Mouse (Mus musculus): ENCODE measurements around the gene Phtf2.
"Not testable (repeated sequence)": the region's sequence is repeated elsewhere in the genome, so short reads cannot be mapped to it uniquely, and the experiment has no call there.

Gene Phtf2

GRCm38 (mm10) chr5:20864216-20864969 lies 17.5 kb downstream of the Phtf2 start:
- no peak for DNase-seq

- DNase-seq, result no peak
Measured at GRCm38 (mm10) chr5:20861901-20862300, 20.0 kb downstream of the Phtf2 start.

- DNase-seq, result no peak
Measured at GRCm38 (mm10) chr5:20860565-20860964, 21.4 kb downstream of the Phtf2 start.

GRCm38 (mm10) chr5:20858404-20858803 lies 23.5 kb downstream of the Phtf2 start:
- DNase-seq, result no peak

GRCm38 (mm10) chr5:20855066-20855465 lies 26.9 kb downstream of the Phtf2 start:
- DNase-seq, result no peak

GRCm38 (mm10) chr5:20847010-20847409 lies 34.9 kb downstream of the Phtf2 start:
- no peak for DNase-seq

GRCm38 (mm10) chr5:20843816-20844215 lies 38.1 kb downstream of the Phtf2 start:
- no peak for DNase-seq

- DNase-seq, result no peak
Measured at GRCm38 (mm10) chr5:20843405-20843804, 38.5 kb downstream of the Phtf2 start.

GRCm38 (mm10) chr5:20837082-20837481 lies 44.8 kb downstream of the Phtf2 start:
- DNase-seq, result no peak

GRCm38 (mm10) chr5:20834399-20834798 lies 47.5 kb downstream of the Phtf2 start:
- no peak for DNase-seq

- DNase-seq, result no peak
Measured at GRCm38 (mm10) chr5:20831433-20831832, 50.5 kb downstream of the Phtf2 start.

- no peak for DNase-seq
Measured at GRCm38 (mm10) chr5:20830717-20831116, 51.2 kb downstream of the Phtf2 start.

- no peak for DNase-seq
Measured at GRCm38 (mm10) chr5:20821647-20822046, 60.3 kb downstream of the Phtf2 start.

- DNase-seq, result no peak
Measured at GRCm38 (mm10) chr5:20821122-20821521, 60.8 kb downstream of the Phtf2 start.

GRCm38 (mm10) chr5:20815094-20815493 lies 66.8 kb downstream of the Phtf2 start:
- DNase-seq, result no peak

GRCm38 (mm10) chr5:20810449-20810848 lies 71.5 kb downstream of the Phtf2 start:
- DNase-seq, result no peak

GRCm38 (mm10) chr5:20795932-20796331 lies 86.0 kb downstream of the Phtf2 start:
- no peak for DNase-seq

- DNase-seq, result no peak
Measured at GRCm38 (mm10) chr5:20791793-20792554, 90.0 kb downstream of the Phtf2 start.

- not testable (repeated sequence) for DNase-seq
Measured at GRCm38 (mm10) chr5:20786471-20786870, 95.5 kb downstream of the Phtf2 start.

- DNase-seq, result no peak
Measured at GRCm38 (mm10) chr5:20781116-20781515, 100.8 kb downstream of the Phtf2 start.

GRCm38 (mm10) chr5:20779191-20779590 lies 102.7 kb downstream of the Phtf2 start:
- DNase-seq, result no peak

GRCm38 (mm10) chr5:20778274-20778984 lies 103.5 kb downstream of the Phtf2 start:
- DNase-seq, result no peak

GRCm38 (mm10) chr5:20773341-20773740 lies 108.6 kb downstream of the Phtf2 start:
- DNase-seq, result no peak
